Mouse (Mus musculus) midbrain, postnatal 0 days (tissue): Measurements from ENCODE around the gene Ugt1a6b. TPM values are rescaled to one million over a fixed set of nuclear protein-coding genes. Genes with fewer than 3 reads are reported as not detected.

ENCODE experiments used
- ATAC-seq: fragments of 200-750 bp; cut with Nextera tagmentation; 2 replicates; pipeline ENCODE4 v1.8.0; 2017; ENCODE audit warnings: moderate number of reproducible peaks, mild to moderate bottlenecking, moderate TSS enrichment, moderate library complexity; ENCODE audit not compliant: low FRiP score
- DNase-seq: peaks from one replicate; pipeline ENCODE4 v3.0.0-alpha.2; 2015; ENCODE audit warnings: low spot score
- H3K27ac ChIP-seq: fragments of 300-500 bp; sonication (generic); 2 replicates; pipeline ENCODE4 v1.5.1; 2014; ENCODE audit warnings: low read depth, mild to moderate bottlenecking, low read length, mixed read lengths
- H3K27me3 ChIP-seq: fragments of 300-500 bp; sonication (generic); 2 replicates; pipeline ENCODE4 v1.6.1; 2014; ENCODE audit warnings: low read length, control low read depth, mixed read lengths; ENCODE audit not compliant: insufficient read depth
- H3K36me3 ChIP-seq: fragments of 300-500 bp; sonication (generic); 2 replicates; pipeline ENCODE4 v1.6.1; 2014; ENCODE audit warnings: low read length, control low read depth, mixed read lengths; ENCODE audit not compliant: insufficient read depth
- H3K4me1 ChIP-seq: fragments of 300-500 bp; sonication (generic); 2 replicates; pipeline ENCODE4 v1.6.1; 2014; ENCODE audit warnings: mild to moderate bottlenecking, control low read depth, antibody characterized with exemption, low read length, mixed read lengths; ENCODE audit not compliant: insufficient read depth
- H3K4me2 ChIP-seq: fragments of 300-500 bp; sonication (generic); 2 replicates; pipeline ENCODE4 v1.6.1; 2014; ENCODE audit warnings: low read depth, mild to moderate bottlenecking, low read length, mixed read lengths; ENCODE audit not compliant: poor library complexity, severe bottlenecking
- H3K4me3 ChIP-seq: fragments of 300-500 bp; sonication (generic); 2 replicates; pipeline ENCODE4 v1.5.1; 2014; ENCODE audit warnings: low read depth, mild to moderate bottlenecking, low read length, moderate library complexity
- H3K9ac ChIP-seq: fragments of 300-500 bp; sonication (generic); replicated peaks from 2 replicates; pipeline ENCODE4 v1.6.1; 2014; ENCODE audit warnings: mild to moderate bottlenecking, low read length, moderate library complexity, mixed read lengths; ENCODE audit not compliant: poor library complexity, severe bottlenecking
- H3K9me3 ChIP-seq: fragments of 300-500 bp; sonication (generic); 2 replicates; pipeline ENCODE4 v1.6.1; 2016; ENCODE audit warnings: low read length, control low read depth
- CTCF ChIP-seq: IDR thresholded peaks from 2 replicates; pipeline ENCODE4 v1.5.1; 2016; ENCODE audit warnings: antibody characterized with exemption, mild to moderate bottlenecking
- WGBS: fragments of 180-500 bp; shearing (Covaris S2); extraction: QIAGEN DNeasy Blood & Tissue Kit; methylation state at CpG from one replicate; pipeline ENCODE4 v1.1.7; 2014; 5-methylcytosine and 5-hydroxymethylcytosine counted together
- polyA plus RNA-seq: library from polyadenylated mRNA; unstranded; fragments of >200 nt; fragmentation: Nextera tagmentation; extraction: Ambion mirVana; gene quantifications from 2 replicates; pipeline ENCODE4 v1.2.1, GENCODE M21; 2015
- total RNA-seq: library from RNA; depleted of rRNA; stranded (reverse); fragments of >200 nt; gene quantifications from 2 replicates; pipeline ENCODE4 v1.2.3, GENCODE M21; 2014

Ugt1a6b gene
- total and polyA plus RNA-seq, 2 experiments from 2014 or later: 1.9 TPM; not detected in 1

DNA sequence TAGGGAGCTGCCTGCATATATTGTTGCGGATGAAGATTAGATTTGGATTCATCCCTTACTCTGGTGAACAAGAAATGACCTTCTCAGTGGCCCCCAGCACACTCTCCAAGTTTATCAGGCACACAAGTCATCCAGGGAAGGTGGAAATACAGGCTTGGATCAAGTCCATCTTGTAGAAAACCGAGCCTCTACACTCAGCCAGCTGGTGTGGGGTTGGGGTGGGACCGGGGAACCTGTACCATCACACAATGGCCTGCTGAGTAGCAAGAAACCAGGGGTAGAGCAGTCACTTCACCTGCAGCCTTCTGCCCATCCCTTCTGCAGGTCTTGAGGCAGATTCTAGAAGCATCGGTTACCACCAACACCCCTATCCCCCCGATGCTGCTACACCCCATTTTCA lies 131.6 kb downstream of the Ugt1a6b start:
- DNase-seq (no peak), ATAC-seq (no peak)
- H3K36me3 ChIP-seq: no peaks in the 10 kb centered on the region
- H3K27me3 ChIP-seq: no peaks in the 10 kb centered on the region
- no peak for TF ChIP-seq CTCF
- H3K4me2 ChIP-seq: no peak overlapping the region
- H3K27ac ChIP-seq: no peak overlapping the region
- no peak overlapping the region for H3K9ac ChIP-seq
- no peaks in the 10 kb centered on the region for H3K4me1 ChIP-seq
- WGBS: 41% methylated on average over 5 of the region's 5 CpGs
- H3K9me3 ChIP-seq: peaks cover 98% of the 10 kb centered on the region
- no peak overlapping the region for H3K4me3 ChIP-seq

DNA sequence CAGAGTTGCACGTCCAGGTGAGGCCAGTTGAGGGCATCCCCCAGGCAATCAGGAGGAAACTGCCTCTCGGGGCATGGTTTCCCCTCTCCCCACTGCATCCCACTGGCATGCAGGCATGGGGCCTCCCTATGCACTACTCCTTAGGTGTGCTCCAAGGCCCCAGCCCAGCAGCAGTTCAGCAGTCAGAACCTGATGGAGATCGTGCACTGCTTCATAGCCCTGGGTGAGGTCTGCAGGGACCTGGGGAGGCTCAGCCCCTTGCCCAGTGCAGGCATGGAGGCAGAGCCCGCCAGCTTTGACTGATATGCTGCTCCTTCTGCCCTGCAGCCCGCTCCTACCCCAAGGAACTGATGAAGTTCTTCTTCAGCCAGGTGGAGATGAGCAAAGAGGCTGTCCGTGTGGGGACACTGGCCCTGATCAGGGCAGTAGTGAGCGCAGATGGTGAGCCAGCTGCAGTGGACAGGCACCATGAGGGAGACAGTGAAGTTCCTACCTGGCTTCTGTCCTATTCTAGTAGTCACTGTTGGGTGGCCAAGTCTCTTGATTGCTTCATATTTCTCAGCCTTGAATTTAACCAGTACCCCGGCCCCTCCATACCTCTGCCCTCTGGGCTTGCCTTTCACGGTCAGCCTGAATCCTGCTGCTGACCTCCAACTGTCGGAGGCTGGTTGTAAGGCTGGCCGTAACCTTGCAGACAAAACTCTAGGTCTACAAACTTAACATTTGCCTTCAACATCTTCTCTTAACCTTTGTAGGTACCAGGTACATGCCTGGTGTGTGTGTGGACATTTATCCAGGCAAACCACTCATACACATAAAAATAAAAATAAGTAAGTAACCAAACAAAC lies 132.2 kb downstream of the Ugt1a6b start:
- WGBS: 63% methylated on average over 11 of the region's 11 CpGs
- no peaks in the 10 kb centered on the region for H3K36me3 ChIP-seq
- no peaks in the 10 kb centered on the region for H3K27me3 ChIP-seq
- no peak overlapping the region for H3K27ac ChIP-seq
- DNase-seq (no peak), ATAC-seq (peak; percentile 11)
- TF ChIP-seq CTCF: no peak
- no peak overlapping the region for H3K4me3 ChIP-seq
- H3K9me3 ChIP-seq: peaks cover 98% of the 10 kb centered on the region
- no peak overlapping the region for H3K4me2 ChIP-seq
- H3K9ac ChIP-seq: no peak overlapping the region
- H3K4me1 ChIP-seq: no peaks in the 10 kb centered on the region

DNA sequence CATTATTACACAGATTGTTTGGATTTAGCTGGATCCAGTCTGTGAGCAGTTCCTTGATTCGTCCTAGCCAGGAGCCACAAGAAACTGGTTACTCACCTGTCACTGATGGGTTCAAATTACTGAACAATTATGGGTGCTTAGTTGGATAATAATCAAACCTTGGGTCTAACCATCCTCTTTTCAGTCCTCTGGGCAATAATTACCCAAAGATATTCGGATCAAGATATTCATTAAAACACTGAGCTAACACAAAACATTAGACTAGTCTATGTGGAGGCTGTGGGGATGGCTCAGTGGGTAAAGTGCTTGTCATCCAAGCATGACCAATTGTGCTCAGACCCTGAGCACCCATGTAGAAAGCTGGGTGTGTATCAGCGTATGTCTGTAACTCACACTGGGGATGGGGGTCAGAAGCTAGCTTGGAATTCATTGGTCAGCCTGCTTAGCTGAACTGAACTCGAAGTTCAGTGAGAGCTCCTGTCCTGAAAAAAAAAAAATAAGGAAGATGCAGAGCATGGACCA lies 132.9 kb downstream of the Ugt1a6b start:
- DNase-seq: no peak

DNA sequence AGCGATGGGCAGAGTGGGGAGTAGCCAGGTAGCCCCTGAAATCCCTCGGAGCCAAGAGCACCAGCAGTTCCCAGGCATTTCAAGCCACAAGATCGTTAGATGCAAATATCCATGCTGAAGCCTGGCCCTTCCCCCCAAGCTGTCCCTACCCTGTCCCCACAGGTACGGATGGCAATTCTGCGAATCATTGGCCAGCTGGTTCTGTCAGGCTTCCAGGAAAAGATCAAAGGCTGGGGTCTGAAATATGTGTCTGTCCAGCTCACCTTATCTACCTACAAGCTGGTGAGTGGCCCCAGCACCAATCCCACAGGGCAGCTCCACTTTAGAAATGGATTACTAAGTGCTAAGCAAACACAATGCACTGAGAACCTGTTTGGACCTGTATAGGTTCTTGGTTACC lies 134.3 kb downstream of the Ugt1a6b start:
- Histone ChIP-seq H3K4me1 (no peaks in the 10 kb centered on the region), H3K4me3 (no peak overlapping the region), H3K27me3 (no peaks in the 10 kb centered on the region), H3K27ac (no peak overlapping the region), H3K4me2 (no peak overlapping the region), H3K9ac (no peak overlapping the region), H3K9me3 (peaks cover 97% of the 10 kb centered on the region), H3K36me3 (no peaks in the 10 kb centered on the region)
- no peak for TF ChIP-seq CTCF
- no peak for ATAC-seq
- DNase-seq: no peak
- 76% methylated on average over 5 of the region's 5 CpGs for WGBS

More for the DNA sequence above, 132.9 kb downstream of the Ugt1a6b start:
- Histone ChIP-seq H3K27ac (no peak overlapping the region), H3K27me3 (no peaks in the 10 kb centered on the region), H3K4me1 (no peaks in the 10 kb centered on the region), H3K9ac (no peak overlapping the region), H3K4me2 (no peak overlapping the region), H3K9me3 (peaks cover 98% of the 10 kb centered on the region), H3K4me3 (no peak overlapping the region), H3K36me3 (no peaks in the 10 kb centered on the region)
- 60% methylated on average over 4 of the region's 4 CpGs for WGBS
- no peak for TF ChIP-seq CTCF
- ATAC-seq: no peak

DNA sequence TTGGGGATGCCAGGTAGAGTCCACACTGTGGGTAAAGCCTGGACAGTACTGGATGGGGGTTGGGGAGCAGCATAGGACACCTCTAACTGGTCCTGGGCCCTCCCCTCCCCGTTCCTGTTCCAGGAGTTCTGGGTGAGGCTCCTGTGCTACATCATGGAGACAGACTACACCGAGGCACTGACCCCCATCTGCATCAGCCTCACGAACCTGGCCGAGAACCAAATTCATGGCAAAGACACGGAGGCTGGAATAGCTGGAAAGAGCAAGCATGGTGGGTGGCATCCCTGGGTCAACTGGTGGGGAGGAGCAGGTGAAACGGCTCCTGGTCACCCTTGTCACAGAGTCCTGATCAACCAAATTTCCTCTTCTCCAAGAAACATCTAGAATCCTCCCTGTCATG lies 135.7 kb downstream of the Ugt1a6b start:
- no peaks in the 10 kb centered on the region for H3K27me3 ChIP-seq
- H3K9ac ChIP-seq: no peak overlapping the region
- H3K36me3 ChIP-seq: no peaks in the 10 kb centered on the region
- H3K4me2 ChIP-seq: no peak overlapping the region
- no peak for DNase-seq
- H3K4me1 ChIP-seq: no peaks in the 10 kb centered on the region
- WGBS: 75% methylated on average over 6 of the region's 6 CpGs
- no peak for ATAC-seq
- peaks cover 97% of the 10 kb centered on the region for H3K9me3 ChIP-seq
- TF ChIP-seq CTCF: no peak
- no peak overlapping the region for H3K4me3 ChIP-seq
- no peak overlapping the region for H3K27ac ChIP-seq

DNA sequence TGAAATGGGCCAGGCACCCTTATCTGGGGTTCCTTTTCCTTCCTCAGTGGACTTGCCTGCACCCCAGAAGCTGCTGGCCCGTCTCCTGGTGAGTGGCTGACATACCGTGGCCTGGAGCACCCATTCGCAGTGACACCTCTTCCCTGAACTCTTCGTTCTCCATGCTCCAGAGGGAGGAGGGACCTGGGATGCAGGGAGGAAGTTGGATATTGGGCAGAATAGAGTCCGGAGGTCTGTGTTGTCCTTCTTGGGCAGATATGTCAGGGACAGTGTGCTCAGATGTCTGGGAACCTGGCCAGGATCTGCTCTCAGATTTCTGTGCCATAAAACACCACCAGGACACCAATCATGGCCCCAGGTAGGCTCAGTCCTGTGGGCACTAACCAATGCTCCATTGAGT lies 137.0 kb downstream of the Ugt1a6b start:
- no peaks in the 10 kb centered on the region for H3K27me3 ChIP-seq
- WGBS: 71% methylated on average over 5 of the region's 5 CpGs
- H3K4me2 ChIP-seq: no peak overlapping the region
- ATAC-seq (no peak), DNase-seq (no peak)
- no peaks in the 10 kb centered on the region for H3K4me1 ChIP-seq
- no peak for TF ChIP-seq CTCF
- no peak overlapping the region for H3K27ac ChIP-seq
- no peaks in the 10 kb centered on the region for H3K36me3 ChIP-seq
- no peak overlapping the region for H3K9ac ChIP-seq
- H3K4me3 ChIP-seq: no peak overlapping the region
- peaks cover 97% of the 10 kb centered on the region for H3K9me3 ChIP-seq
